Mouse (Mus musculus): ENCODE measurements at regions not wholly inside any gene's neighbourhood (a gene's known extent, or its start where the extent isn't known, plus 50 kb on each side); places are given as distances from the start of the nearest gene placed in this dataset.
"Not testable (repeated sequence)": the region's sequence is repeated elsewhere in the genome, so short reads cannot be mapped to it uniquely, and the experiment has no call there.

- not testable (repeated sequence) for H3K36me3 ChIP-seq; H3K27me3 ChIP-seq; H3K9ac ChIP-seq (replicated peaks); H3K27ac ChIP-seq; H3K4me3 ChIP-seq (replicated peaks); H3K4me2 ChIP-seq (replicated peaks); H3K4me1 ChIP-seq (replicated peaks); H3K9me3 ChIP-seq; ATAC-seq
- 99% methylated on average over 11 of the region's 18 CpGs for WGBS
These were observed 166.9 kb upstream of the Thumpd2 start for GRCm38 (mm10) chr17:81231771-81232170.

- no peaks in the 10 kb centered on the region for H3K36me3 ChIP-seq
- no peak overlapping the region for H3K4me2 ChIP-seq (replicated peaks)
- H3K9ac ChIP-seq (replicated peaks): no peak overlapping the region
- H3K27ac ChIP-seq: no peak overlapping the region
- no peaks in the 10 kb centered on the region for H3K4me1 ChIP-seq (replicated peaks)
- H3K27me3 ChIP-seq: no peaks in the 10 kb centered on the region
- no peak for ATAC-seq
- no peak overlapping the region for H3K4me3 ChIP-seq (replicated peaks)
- H3K9me3 ChIP-seq: no peaks in the 10 kb centered on the region
These were observed 160.4 kb upstream of the Thumpd2 start for GRCm38 (mm10) chr17:81225281-81225680.

- no peaks in the 10 kb centered on the region for H3K4me1 ChIP-seq (replicated peaks)
- no peak for ATAC-seq
- no peaks in the 10 kb centered on the region for H3K9me3 ChIP-seq
- H3K27ac ChIP-seq: no peak overlapping the region
- no peak overlapping the region for H3K9ac ChIP-seq (replicated peaks)
- H3K27me3 ChIP-seq: no peaks in the 10 kb centered on the region
- no peaks in the 10 kb centered on the region for H3K36me3 ChIP-seq
- no peak overlapping the region for H3K4me2 ChIP-seq (replicated peaks)
- 91% methylated on average over 3 of the region's 3 CpGs for WGBS
- H3K4me3 ChIP-seq (replicated peaks): no peak overlapping the region
These were observed 156.6 kb upstream of the Thumpd2 start for GRCm38 (mm10) chr17:81221436-81221835.

GRCm38 (mm10) chr17:81214844-81215243 lies 150.0 kb upstream of the Thumpd2 start:
- Histone ChIP-seq H3K4me1 (replicated peaks) (no peaks in the 10 kb centered on the region), H3K27me3 (no peaks in the 10 kb centered on the region), H3K9ac (replicated peaks) (no peak overlapping the region), H3K4me3 (replicated peaks) (no peak overlapping the region), H3K27ac (no peak overlapping the region), H3K36me3 (no peaks in the 10 kb centered on the region), H3K9me3 (no peaks in the 10 kb centered on the region), H3K4me2 (replicated peaks) (no peak overlapping the region)
- ATAC-seq: no peak
- 89% methylated on average over 7 of the region's 7 CpGs for WGBS

GRCm38 (mm10) chr17:81212043-81212442 lies 147.2 kb upstream of the Thumpd2 start:
- ATAC-seq: no peak
- no peaks in the 10 kb centered on the region for H3K4me1 ChIP-seq (replicated peaks)
- no peaks in the 10 kb centered on the region for H3K36me3 ChIP-seq
- no peak overlapping the region for H3K4me3 ChIP-seq (replicated peaks)
- WGBS: 84% methylated on average over 3 of the region's 3 CpGs
- no peaks in the 10 kb centered on the region for H3K27me3 ChIP-seq
- H3K4me2 ChIP-seq (replicated peaks): no peak overlapping the region
- H3K9me3 ChIP-seq: no peaks in the 10 kb centered on the region
- H3K9ac ChIP-seq (replicated peaks): no peak overlapping the region
- no peak overlapping the region for H3K27ac ChIP-seq

GRCm38 (mm10) chr17:81210389-81210788 lies 145.5 kb upstream of the Thumpd2 start:
- WGBS: 88% methylated on average over 2 of the region's 2 CpGs
- no peak overlapping the region for H3K4me3 ChIP-seq (replicated peaks)
- H3K36me3 ChIP-seq: no peaks in the 10 kb centered on the region
- no peaks in the 10 kb centered on the region for H3K4me1 ChIP-seq (replicated peaks)
- no peak overlapping the region for H3K4me2 ChIP-seq (replicated peaks)
- H3K27ac ChIP-seq: no peak overlapping the region
- H3K9ac ChIP-seq (replicated peaks): no peak overlapping the region
- H3K27me3 ChIP-seq: no peaks in the 10 kb centered on the region
- ATAC-seq: no peak
- H3K9me3 ChIP-seq: no peaks in the 10 kb centered on the region; the same call in 1 of the 2 replicates

GRCm38 (mm10) chr17:81209323-81209722 lies 144.4 kb upstream of the Thumpd2 start:
- no peak for ATAC-seq
- no peaks in the 10 kb centered on the region for H3K36me3 ChIP-seq
- H3K9ac ChIP-seq (replicated peaks): no peak overlapping the region
- no peak overlapping the region for H3K27ac ChIP-seq
- no peaks in the 10 kb centered on the region for H3K4me1 ChIP-seq (replicated peaks)
- H3K27me3 ChIP-seq: no peaks in the 10 kb centered on the region
- H3K4me2 ChIP-seq (replicated peaks): no peak overlapping the region
- WGBS: 90% methylated on average over 3 of the region's 3 CpGs
- no peak overlapping the region for H3K4me3 ChIP-seq (replicated peaks)
- H3K9me3 ChIP-seq: no peaks in the 10 kb centered on the region; the same call in 1 of the 2 replicates

GRCm38 (mm10) chr17:81201052-81201451 lies 136.2 kb upstream of the Thumpd2 start:
- Histone ChIP-seq H3K36me3 (no peaks in the 10 kb centered on the region), H3K4me1 (replicated peaks) (no peaks in the 10 kb centered on the region), H3K27ac (no peak overlapping the region), H3K4me2 (replicated peaks) (no peak overlapping the region), H3K9ac (replicated peaks) (no peak overlapping the region), H3K4me3 (replicated peaks) (no peak overlapping the region), H3K9me3 (no peaks in the 10 kb centered on the region), H3K27me3 (no peaks in the 10 kb centered on the region)
- 89% methylated on average over 8 of the region's 8 CpGs for WGBS
- no peak for ATAC-seq

GRCm38 (mm10) chr17:81194006-81194405 lies 129.1 kb upstream of the Thumpd2 start:
- H3K9me3 ChIP-seq: no peaks in the 10 kb centered on the region
- H3K4me2 ChIP-seq (replicated peaks): no peak overlapping the region
- H3K27me3 ChIP-seq: no peaks in the 10 kb centered on the region
- 91% methylated on average over 10 of the region's 10 CpGs for WGBS
- H3K4me3 ChIP-seq (replicated peaks): no peak overlapping the region
- ATAC-seq: peak; percentile 25; the same call in 1 of the 2 replicates
- H3K36me3 ChIP-seq: no peaks in the 10 kb centered on the region
- no peak overlapping the region for H3K9ac ChIP-seq (replicated peaks)
- H3K4me1 ChIP-seq (replicated peaks): no peaks in the 10 kb centered on the region
- H3K27ac ChIP-seq: no peak overlapping the region

GRCm38 (mm10) chr17:81193230-81193871 lies 128.5 kb upstream of the Thumpd2 start:
- Histone ChIP-seq H3K4me3 (replicated peaks) (no peak overlapping the region), H3K4me2 (replicated peaks) (no peak overlapping the region), H3K27ac (no peak overlapping the region), H3K27me3 (no peaks in the 10 kb centered on the region), H3K36me3 (no peaks in the 10 kb centered on the region), H3K4me1 (replicated peaks) (no peaks in the 10 kb centered on the region), H3K9me3 (no peaks in the 10 kb centered on the region), H3K9ac (replicated peaks) (no peak overlapping the region)
- WGBS: 38% methylated on average over 8 of the region's 8 CpGs
- ATAC-seq: peak; percentile 76

GRCm38 (mm10) chr17:81189996-81190395 lies 125.1 kb upstream of the Thumpd2 start:
- no peaks in the 10 kb centered on the region for H3K36me3 ChIP-seq
- no peaks in the 10 kb centered on the region for H3K9me3 ChIP-seq
- no peaks in the 10 kb centered on the region for H3K27me3 ChIP-seq
- no peak overlapping the region for H3K9ac ChIP-seq (replicated peaks)
- H3K4me3 ChIP-seq (replicated peaks): no peak overlapping the region
- peak; percentile 58 for ATAC-seq
- no peak overlapping the region for H3K27ac ChIP-seq
- H3K4me2 ChIP-seq (replicated peaks): no peak overlapping the region
- 58% methylated on average over 4 of the region's 4 CpGs for whole genome bisulfite sequencing
- H3K4me1 ChIP-seq (replicated peaks): no peaks in the 10 kb centered on the region

- H3K4me3 ChIP-seq (replicated peaks): no peak overlapping the region
- no peaks in the 10 kb centered on the region for H3K9me3 ChIP-seq
- H3K9ac ChIP-seq (replicated peaks): no peak overlapping the region
- H3K4me1 ChIP-seq (replicated peaks): no peaks in the 10 kb centered on the region
- WGBS: 84% methylated on average over 1 of the region's 1 CpGs
- H3K27me3 ChIP-seq: no peaks in the 10 kb centered on the region
- H3K4me2 ChIP-seq (replicated peaks): no peak overlapping the region
- no peaks in the 10 kb centered on the region for H3K36me3 ChIP-seq
- no peak for ATAC-seq
- no peak overlapping the region for H3K27ac ChIP-seq
These were observed 120.8 kb upstream of the Thumpd2 start for GRCm38 (mm10) chr17:81185685-81186084.

- Histone ChIP-seq H3K4me1 (replicated peaks) (no peaks in the 10 kb centered on the region), H3K9me3 (no peaks in the 10 kb centered on the region), H3K4me3 (replicated peaks) (no peak overlapping the region), H3K9ac (replicated peaks) (no peak overlapping the region), H3K27me3 (no peaks in the 10 kb centered on the region), H3K36me3 (no peaks in the 10 kb centered on the region), H3K27ac (no peak overlapping the region), H3K4me2 (replicated peaks) (no peak overlapping the region)
- ATAC-seq: no peak
- 93% methylated on average over 8 of the region's 8 CpGs for WGBS
These were observed 116.0 kb upstream of the Thumpd2 start for GRCm38 (mm10) chr17:81180813-81181424.
